Mouse (Mus musculus) neural tube, embryonic 13.5 days (tissue): ENCODE results near the gene Rps6kl1. TPM values are rescaled to one million over a fixed set of nuclear protein-coding genes. Genes with fewer than 3 reads are reported as not detected.

ENCODE experiments used
- ATAC-seq: fragments of 200-750 bp; cut with Nextera tagmentation; 2 replicates; pipeline ENCODE4 v1.8.0; 2017; ENCODE audit warnings: low read depth, mild to moderate bottlenecking, moderate TSS enrichment, moderate library complexity
- H3K27ac ChIP-seq: fragments of 300-500 bp; sonication (generic); replicated peaks from 2 replicates; pipeline ENCODE4 v1.5.1; 2015; ENCODE audit warnings: moderate library complexity, mild to moderate bottlenecking, inconsistent platforms
- H3K27me3 ChIP-seq: fragments of 300-500 bp; sonication (generic); 2 replicates; pipeline ENCODE4 v1.6.1; 2015; ENCODE audit warnings: mild to moderate bottlenecking, inconsistent platforms
- H3K36me3 ChIP-seq: fragments of 300-500 bp; sonication (generic); 2 replicates; pipeline ENCODE4 v1.6.1; 2015; ENCODE audit warnings: mild to moderate bottlenecking, inconsistent platforms
- H3K4me1 ChIP-seq: fragments of 300-500 bp; sonication (generic); replicated peaks from 2 replicates; pipeline ENCODE4 v1.6.1; 2015; ENCODE audit warnings: inconsistent platforms
- H3K4me2 ChIP-seq: fragments of 300-500 bp; sonication (generic); 2 replicates; pipeline ENCODE4 v1.6.1; 2015; ENCODE audit warnings: inconsistent platforms, mild to moderate bottlenecking, moderate library complexity
- H3K4me3 ChIP-seq: fragments of 300-500 bp; sonication (generic); 2 replicates; pipeline ENCODE4 v1.5.1; 2015; ENCODE audit warnings: mild to moderate bottlenecking, inconsistent platforms
- H3K9ac ChIP-seq: fragments of 300-500 bp; sonication (generic); 2 replicates; pipeline ENCODE4 v1.6.1; 2015; ENCODE audit warnings: moderate library complexity, mild to moderate bottlenecking, inconsistent platforms
- H3K9me3 ChIP-seq: fragments of 300-500 bp; sonication (generic); 2 replicates; pipeline ENCODE4 v1.6.1; 2016; ENCODE audit warnings: inconsistent platforms
- WGBS: fragments of 180-500 bp; shearing (Covaris S2); methylation state at CpG from one replicate; pipeline ENCODE4 v1.1.7; 2015; 5-methylcytosine and 5-hydroxymethylcytosine counted together
- polyA plus RNA-seq: library from polyadenylated mRNA; unstranded; fragments of >200 nt; fragmentation: Nextera tagmentation; extraction: Ambion mirVana; gene quantifications from 2 replicates; pipeline ENCODE4 v1.2.1, GENCODE M21; 2015

Gene Rps6kl1
- polyA plus RNA-seq, 1 experiment from 2014 or later: 28.7 TPM

GRCm38 (mm10) chr12:85185810-85186209, 34.7 kb upstream of the Rps6kl1 start:
- ATAC-seq: no peak
- H3K36me3 ChIP-seq: no peaks in the 10 kb centered on the region

GRCm38 (mm10) chr12:85184118-85184517, 33.1 kb upstream of the Rps6kl1 start:
- Histone ChIP-seq H3K9ac (no peak overlapping the region), H3K27me3 (peaks cover 10% of the 10 kb centered on the region; the same call in 1 of the 2 replicates), H3K4me3 (no peak overlapping the region), H3K36me3 (no peaks in the 10 kb centered on the region), H3K9me3 (no peaks in the 10 kb centered on the region), H3K4me1 (peaks cover 20% of the 10 kb centered on the region), H3K4me2 (no peak overlapping the region), H3K27ac (no peak overlapping the region)
- no peak for ATAC-seq
- 76% methylated on average over 5 of the region's 5 CpGs for WGBS

More at GRCm38 (mm10) chr12:85185810-85186209, 34.7 kb upstream of the Rps6kl1 start:
- H3K27me3 ChIP-seq: peaks cover under 1% of the 10 kb centered on the region; the same call in 1 of the 2 replicates
- H3K9ac ChIP-seq: no peak overlapping the region
- peaks cover 20% of the 10 kb centered on the region for H3K4me1 ChIP-seq
- no peak overlapping the region for H3K4me2 ChIP-seq
- H3K27ac ChIP-seq: no peak overlapping the region
- H3K4me3 ChIP-seq: no peak overlapping the region
- H3K9me3 ChIP-seq: no peaks in the 10 kb centered on the region
- WGBS: 67% methylated on average over 8 of the region's 8 CpGs

- no peaks in the 10 kb centered on the region for H3K9me3 ChIP-seq
- no peak overlapping the region for H3K4me3 ChIP-seq
- H3K27me3 ChIP-seq: peaks cover 18% of the 10 kb centered on the region; the same call in 1 of the 2 replicates
- H3K9ac ChIP-seq: no peak overlapping the region
- 70% methylated on average over 5 of the region's 5 CpGs for WGBS
- H3K36me3 ChIP-seq: no peaks in the 10 kb centered on the region
- H3K27ac ChIP-seq: no peak overlapping the region
- H3K4me2 ChIP-seq: no peak overlapping the region
- no peak for ATAC-seq
- peaks cover 20% of the 10 kb centered on the region for H3K4me1 ChIP-seq
These were observed 31.8 kb upstream of the Rps6kl1 start for GRCm38 (mm10) chr12:85182898-85183297.

- H3K9ac ChIP-seq: no peak overlapping the region; the same call in none of the 2 replicates
- H3K9me3 ChIP-seq: no peaks in the 10 kb centered on the region
- H3K27ac ChIP-seq: no peak overlapping the region
- peaks cover 24% of the 10 kb centered on the region for H3K27me3 ChIP-seq
- ATAC-seq: peak; percentile 55; the same call in 1 of the 2 replicates
- no peaks in the 10 kb centered on the region for H3K36me3 ChIP-seq
- H3K4me3 ChIP-seq: no peak overlapping the region
- H3K4me1 ChIP-seq: peaks cover 25% of the 10 kb centered on the region
- peak overlapping the region; percentile 34 for H3K4me2 ChIP-seq
- WGBS: 4% methylated on average over 8 of the region's 8 CpGs
These were observed 31.2 kb upstream of the Rps6kl1 start for GRCm38 (mm10) chr12:85182345-85182643.

- H3K4me1 ChIP-seq: peaks cover 31% of the 10 kb centered on the region
- peak overlapping the region; percentile 34 for H3K4me2 ChIP-seq
- ATAC-seq: peak; percentile 25; the same call in 1 of the 2 replicates
- WGBS: 14% methylated on average over 17 of the region's 17 CpGs
- H3K27ac ChIP-seq: no peak overlapping the region
- H3K9me3 ChIP-seq: no peaks in the 10 kb centered on the region
- no peaks in the 10 kb centered on the region for H3K36me3 ChIP-seq
- H3K9ac ChIP-seq: no peak overlapping the region; the same call in 1 of the 2 replicates
- peaks cover 24% of the 10 kb centered on the region for H3K27me3 ChIP-seq
- no peak overlapping the region for H3K4me3 ChIP-seq
These were observed 30.6 kb upstream of the Rps6kl1 start for GRCm38 (mm10) chr12:85181475-85182344.

GRCm38 (mm10) chr12:85178294-85178693, 27.2 kb upstream of the Rps6kl1 start:
- Histone ChIP-seq H3K27ac (no peak overlapping the region), H3K4me3 (no peak overlapping the region), H3K9me3 (no peaks in the 10 kb centered on the region), H3K9ac (no peak overlapping the region), H3K27me3 (peaks cover 24% of the 10 kb centered on the region), H3K4me2 (no peak overlapping the region), H3K36me3 (no peaks in the 10 kb centered on the region), H3K4me1 (peaks cover 59% of the 10 kb centered on the region)
- no peak for ATAC-seq
- WGBS: 84% methylated on average over 2 of the region's 2 CpGs

- ATAC-seq: no peak
- Histone ChIP-seq H3K4me2 (peak within 1 kb of the TSS; percentile 62), H3K36me3 (no peaks in the 10 kb centered on the region), H3K9me3 (no peaks in the 10 kb centered on the region), H3K27ac (peak within 1 kb of the TSS; percentile 78; the same call in 1 of the 2 replicates), H3K9ac (peak within 1 kb of the TSS; percentile 63), H3K4me1 (peaks cover 55% of the 10 kb centered on the region), H3K4me3 (peak within 1 kb of the TSS; percentile 29), H3K27me3 (peaks cover 24% of the 10 kb centered on the region)
- WGBS: 77% methylated on average over 10 of the region's 10 CpGs
These were observed 26.7 kb upstream of the Rps6kl1 start, which contains the start of gene Pgf for GRCm38 (mm10) chr12:85177740-85178239. Gene Pgf, minus strand, starts transcription at chr12:85177790.

GRCm38 (mm10) chr12:85176846-85177523, 25.9 kb upstream of the Rps6kl1 start:
- Histone ChIP-seq H3K36me3 (no peaks in the 10 kb centered on the region), H3K4me1 (peaks cover 47% of the 10 kb centered on the region), H3K4me3 (peak overlapping the region; percentile 29), H3K9ac (peak overlapping the region; percentile 63), H3K27ac (peak overlapping the region; percentile 78; the same call in 1 of the 2 replicates), H3K9me3 (no peaks in the 10 kb centered on the region), H3K27me3 (peaks cover 24% of the 10 kb centered on the region), H3K4me2 (peak overlapping the region; percentile 62)
- 0 out of 2 replicates have a peak, but pooled peaks have one; percentile 5 for ATAC-seq
- WGBS: 3% methylated on average over 32 of the region's 32 CpGs

- H3K36me3 ChIP-seq: no peaks in the 10 kb centered on the region
- peak; percentile 79 for ATAC-seq
- peak overlapping the region; percentile 78 for H3K27ac ChIP-seq
- H3K9me3 ChIP-seq: no peaks in the 10 kb centered on the region
- peaks cover 39% of the 10 kb centered on the region for H3K4me1 ChIP-seq
- H3K4me3 ChIP-seq: peak overlapping the region; percentile 29
- H3K4me2 ChIP-seq: peak overlapping the region; percentile 62
- H3K9ac ChIP-seq: peak overlapping the region; percentile 63
- H3K27me3 ChIP-seq: peaks cover 24% of the 10 kb centered on the region
- 15% methylated on average over 11 of the region's 11 CpGs for WGBS
These were observed 25.1 kb upstream of the Rps6kl1 start for GRCm38 (mm10) chr12:85175926-85176845.

GRCm38 (mm10) chr12:85175087-85175675, 24.1 kb upstream of the Rps6kl1 start:
- peaks cover 38% of the 10 kb centered on the region for H3K4me1 ChIP-seq
- H3K27me3 ChIP-seq: peaks cover 17% of the 10 kb centered on the region
- peak; percentile 36; the same call in 1 of the 2 replicates for ATAC-seq
- peak overlapping the region; percentile 62 for H3K4me2 ChIP-seq
- H3K36me3 ChIP-seq: no peaks in the 10 kb centered on the region
- WGBS: 51% methylated on average over 16 of the region's 16 CpGs
- H3K9me3 ChIP-seq: no peaks in the 10 kb centered on the region
- peak overlapping the region; percentile 29 for H3K4me3 ChIP-seq
- H3K27ac ChIP-seq: peak overlapping the region; percentile 78
- H3K9ac ChIP-seq: peak overlapping the region; percentile 63

GRCm38 (mm10) chr12:85174016-85174415, 23.0 kb upstream of the Rps6kl1 start:
- 70% methylated on average over 7 of the region's 7 CpGs for WGBS
- no peaks in the 10 kb centered on the region for H3K9me3 ChIP-seq
- no peak overlapping the region for H3K27ac ChIP-seq
- H3K36me3 ChIP-seq: no peaks in the 10 kb centered on the region
- peaks cover 48% of the 10 kb centered on the region for H3K4me1 ChIP-seq
- peak overlapping the region; percentile 62 for H3K4me2 ChIP-seq
- H3K4me3 ChIP-seq: no peak overlapping the region
- ATAC-seq: no peak
- peaks cover 14% of the 10 kb centered on the region for H3K27me3 ChIP-seq
- peak overlapping the region; percentile 26; the same call in 1 of the 2 replicates for H3K9ac ChIP-seq
